Mouse (Mus musculus) mature B cell (primary cell): ENCODE results near the gene Vwa3a.

Experiments used
- in situ Hi-C: fragments of 300-500 bp; cut with MboI; formaldehyde crosslinking; loops from 2 replicates; pipeline ENCODE4 v1.14.3; 2019

Vwa3a gene

GRCm38 (mm10) chr7:120835449-120836359 is 96.6 kb downstream of the Vwa3a start:
- in situ Hi-C loops = loop anchor here (25.0 kb wide), 2 partner anchors 877 to 948 kb away; partner anchors contain the start of genes Dcun1d3, Lyrm1 and Usp31

GRCm38 (mm10) chr7:120836361-120836760 is 97.2 kb downstream of the Vwa3a start:
- in situ Hi-C loops = loop anchor here (25.0 kb wide), 2 partner anchors 876 to 949 kb away; partner anchors contain the start of genes Dcun1d3, Lyrm1 and Usp31

- in situ Hi-C loops = loop anchor here (25.0 kb wide), 2 partner anchors 874 to 951 kb away; partner anchors contain the start of genes Dcun1d3, Lyrm1 and Usp31
These were observed 99.5 kb downstream of the Vwa3a start for GRCm38 (mm10) chr7:120838436-120839160.

- in situ Hi-C loops = loop anchor here (5.0 to 25.0 kb wide), 3 partner anchors 63 to 952 kb away; partner anchors contain the start of genes Dcun1d3, Lyrm1 and Usp31
These were observed 100.7 kb downstream of the Vwa3a start for GRCm38 (mm10) chr7:120839786-120840185.

GRCm38 (mm10) chr7:120842345-120843036 is 103.4 kb downstream of the Vwa3a start, which contains the start of gene Eef2k:
Gene Eef2k, plus strand, starts transcription at chr7:120842831.
- in situ Hi-C loops = loop anchor here (5.0 to 25.0 kb wide), 3 partner anchors 60 to 955 kb away; partner anchors contain the start of genes Dcun1d3, Lyrm1 and Usp31

GRCm38 (mm10) chr7:120843037-120843621 is 104.0 kb downstream of the Vwa3a start:
- in situ Hi-C loops = loop anchor here (5.0 to 25.0 kb wide), 3 partner anchors 59 to 956 kb away; partner anchors contain the start of genes Dcun1d3, Lyrm1 and Usp31

GRCm38 (mm10) chr7:120843852-120844435 is 104.8 kb downstream of the Vwa3a start:
- in situ Hi-C loops = loop anchor here (5.0 to 25.0 kb wide), 3 partner anchors 58 to 957 kb away; partner anchors contain the start of genes Dcun1d3, Lyrm1 and Usp31

- in situ Hi-C loops = loop anchor here (5.0 to 25.0 kb wide), 3 partner anchors 58 to 957 kb away; partner anchors contain the start of genes Dcun1d3, Lyrm1 and Usp31
These were observed 105.6 kb downstream of the Vwa3a start for GRCm38 (mm10) chr7:120844689-120845088.

- in situ Hi-C loops = loop anchor here (25.0 kb wide), 2 partner anchors 863 to 962 kb away; partner anchors contain the start of genes Dcun1d3, Lyrm1 and Usp31
These were observed 109.9 kb downstream of the Vwa3a start for GRCm38 (mm10) chr7:120848831-120849512.

GRCm38 (mm10) chr7:120850165-120850564 is 111.0 kb downstream of the Vwa3a start:
- in situ Hi-C loops = no loop called here
